ENCODE assay signal across 18 mouse cellular contexts in genomic region chr16:50508673-50509528, GRCm38 (mm10).
"Had no signal": no experiment of that assay in that cellular context is flagged by ENCODE, and none has a peak within 500 bp of the region (broad histone marks: within the 10 kb centered on the region; RNA-seq: fewer than 3 reads in every experiment).

No protein-coding gene starts in this region.

- H3K36me3 ChIP-seq: lung, embryonic 15.5 days; midbrain, embryonic 13.5 days; midbrain, embryonic 15.5 days; neural tube, embryonic 12.5 days; stomach, embryonic 15.5 days had no signal

- H3K27ac ChIP-seq: lung, embryonic 15.5 days; macrophage; midbrain, embryonic 13.5 days; midbrain, embryonic 15.5 days; neural tube, embryonic 12.5 days; stomach, embryonic 15.5 days; stomach, postnatal 0 days had no signal

- ATAC-seq: liver, postnatal 0 days; lung, postnatal 0 days; midbrain, embryonic 13.5 days; midbrain, embryonic 15.5 days had no signal

- H3K27me3 ChIP-seq: lung, embryonic 15.5 days; midbrain, embryonic 13.5 days; midbrain, embryonic 15.5 days; neural tube, embryonic 12.5 days; stomach, embryonic 15.5 days had no signal

- DNase-seq: liver, postnatal 0 days; lung, adult 2 months; lung, postnatal 14 days; lung, postnatal 36 days; right cerebral cortex, postnatal 14 days; thymus, adult 18-20 months; thymus, postnatal 14 days; thymus, postnatal 36 days had no signal

- H3K9me3 ChIP-seq: lung, embryonic 15.5 days; megakaryocyte, embryonic 14.5 days; midbrain, embryonic 13.5 days; midbrain, embryonic 15.5 days; neural tube, embryonic 12.5 days; stomach, embryonic 15.5 days had no signal

- H3K4me2 ChIP-seq: lung, embryonic 15.5 days; midbrain, embryonic 11.5 days; midbrain, embryonic 13.5 days; midbrain, embryonic 15.5 days; neural tube, embryonic 12.5 days; stomach, embryonic 15.5 days had no signal

- H3K4me1 ChIP-seq: lung, embryonic 15.5 days; megakaryocyte, embryonic 14.5 days; midbrain, embryonic 13.5 days; midbrain, embryonic 15.5 days; neural tube, embryonic 12.5 days; stomach, embryonic 15.5 days had no signal

- H3K4me3 ChIP-seq: lung, embryonic 15.5 days; megakaryocyte, embryonic 14.5 days; midbrain, embryonic 13.5 days; midbrain, embryonic 15.5 days; neural tube, embryonic 12.5 days; stomach, embryonic 15.5 days had no signal

- H3K9ac ChIP-seq: liver, postnatal 0 days; lung, embryonic 15.5 days; midbrain, embryonic 13.5 days; midbrain, embryonic 15.5 days; neural tube, embryonic 12.5 days; stomach, embryonic 15.5 days had no signal
